Mouse (Mus musculus) urinary bladder, postnatal 4 days (tissue): ENCODE measurements at regions not wholly inside any gene's neighbourhood (a gene's known extent, or its start where the extent isn't known, plus 50 kb on each side); places are given as distances from the start of the nearest gene placed in this dataset.

Experiments
- DNase-seq, 2 experiments: peaks; one replicate each; pipeline ENCODE4 v3.0.0; 2021 to 2022; ENCODE audit warnings: low spot score in 2 of 2

- no peak for DNase-seq
Measured at GRCm38 (mm10) chr12:10572378-10572650, 181.7 kb downstream of the Rdh14 start.

- DNase-seq, result no peak
Measured at GRCm38 (mm10) chr12:10573381-10573780, 182.8 kb downstream of the Rdh14 start.

- DNase-seq, result no peak
Measured at GRCm38 (mm10) chr12:10582840-10583614, 192.5 kb downstream of the Rdh14 start.

GRCm38 (mm10) chr12:10584026-10584425 lies 193.5 kb downstream of the Rdh14 start:
- no peak for DNase-seq

GRCm38 (mm10) chr12:10589537-10589936 lies 199.0 kb downstream of the Rdh14 start:
- DNase-seq, result peak; percentile 38 to 66

- DNase-seq, result peak in 1 of 2 experiments; percentile 67
Measured at GRCm38 (mm10) chr12:10597976-10598746, 207.6 kb downstream of the Rdh14 start.

- DNase-seq, result no peak
Measured at GRCm38 (mm10) chr12:10600111-10600510, 209.5 kb downstream of the Rdh14 start.

GRCm38 (mm10) chr12:10618319-10618718 lies 227.7 kb downstream of the Rdh14 start:
- DNase-seq, result no peak

GRCm38 (mm10) chr12:10620541-10620940 lies 230.0 kb downstream of the Rdh14 start:
- no peak for DNase-seq

- DNase-seq, result no peak
Measured at GRCm38 (mm10) chr12:10638591-10638990, 248.0 kb downstream of the Rdh14 start.

GRCm38 (mm10) chr12:10654466-10655184 lies 264.1 kb downstream of the Rdh14 start:
- DNase-seq, result no peak

GRCm38 (mm10) chr12:10655185-10655544 lies 264.6 kb downstream of the Rdh14 start:
- DNase-seq, result no peak

GRCm38 (mm10) chr12:10658826-10659225 lies 268.3 kb downstream of the Rdh14 start:
- no peak for DNase-seq

GRCm38 (mm10) chr12:10686747-10687146 lies 296.2 kb downstream of the Rdh14 start:
- no peak for DNase-seq
